Mouse (Mus musculus) C2C12 (cell line): ENCODE measurements at regions not wholly inside any gene's neighbourhood (a gene's known extent, or its start where the extent isn't known, plus 50 kb on each side); places are given as distances from the start of the nearest gene placed in this dataset.

ENCODE experiments used
- H3K27me3 ChIP-seq: one replicate; pipeline ENCODE4 v1.6.1; 2011; ENCODE audit not compliant: control insufficient read depth, insufficient read depth, insufficient read length
- H3K36me3 ChIP-seq: one replicate; pipeline ENCODE4 v1.6.1; 2011; ENCODE audit not compliant: control insufficient read depth, insufficient read depth
- H3K4me3 ChIP-seq: one replicate; pipeline ENCODE4 v1.5.1; 2011; ENCODE audit warnings: mild to moderate bottlenecking, control low read depth; ENCODE audit not compliant: poor library complexity, insufficient read depth, severe bottlenecking
- H3K79me2 ChIP-seq: one replicate; pipeline ENCODE4 v1.6.1; 2011; ENCODE audit not compliant: control insufficient read depth, insufficient read depth
- H3K79me3 ChIP-seq: one replicate; pipeline ENCODE4 v1.6.1; 2011; ENCODE audit warnings: low read depth, control low read depth
- H3ac ChIP-seq: one replicate; pipeline ENCODE3; 2011; ENCODE audit warnings: low read depth; ENCODE audit not compliant: control insufficient read depth, insufficient read length
- CEBPB ChIP-seq: IDR thresholded peaks from one replicate; pipeline ENCODE4 v1.6.1; 2011; ENCODE audit warnings: low read depth, mild to moderate bottlenecking, control low read depth, moderate library complexity
- CTCF ChIP-seq: IDR thresholded peaks from one replicate; pipeline ENCODE4 v1.5.1; 2011; ENCODE audit not compliant: control insufficient read depth, insufficient read depth, insufficient read length
- FOSL1 ChIP-seq: IDR thresholded peaks from one replicate; pipeline ENCODE4 v1.8.0; 2011; ENCODE audit warnings: mild to moderate bottlenecking, low read length; ENCODE audit not compliant: poor library complexity, insufficient read depth, severe bottlenecking
- MAX ChIP-seq: IDR thresholded peaks from one replicate; pipeline ENCODE4 v1.6.1; 2011; ENCODE audit warnings: mild to moderate bottlenecking, control low read depth
- MYOD1 ChIP-seq: IDR thresholded peaks from one replicate; pipeline ENCODE4 v1.6.1; 2011; ENCODE audit warnings: low read depth; ENCODE audit not compliant: control insufficient read depth, insufficient read length
- MYOG ChIP-seq: IDR thresholded peaks from one replicate; pipeline ENCODE4 v1.6.1; 2011; ENCODE audit not compliant: control insufficient read depth, insufficient read length; ENCODE audit errors: extremely low read depth
- USF1 ChIP-seq: IDR thresholded peaks from one replicate; pipeline ENCODE4 v1.6.1; 2011; ENCODE audit warnings: low read depth, mild to moderate bottlenecking, control low read depth, moderate library complexity

DNA sequence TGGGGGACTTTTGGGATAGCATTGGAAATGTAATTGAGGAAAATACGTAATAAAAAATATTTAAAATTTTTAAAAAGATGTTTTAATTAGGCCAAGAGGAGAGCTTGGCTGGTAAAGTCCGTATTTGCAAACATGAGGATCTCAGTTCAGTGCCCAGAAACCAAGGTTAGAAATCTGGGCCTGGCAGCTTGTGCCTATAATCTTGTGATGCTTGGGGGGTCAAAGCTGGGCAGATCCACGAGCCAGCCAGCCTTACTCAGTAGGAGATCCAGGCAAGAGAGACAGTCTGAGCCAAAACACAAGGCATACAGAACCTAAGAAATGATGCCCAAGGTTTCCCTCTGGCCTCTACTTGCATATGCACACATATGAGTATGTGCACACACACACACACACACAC is 54.1 kb upstream of the Cxadr start:
- H3K79me3 ChIP-seq = no peaks in the 10 kb centered on the region
- H3K4me3 ChIP-seq = no peak overlapping the region
- H3K27me3 ChIP-seq = no peaks in the 10 kb centered on the region
- H3K36me3 ChIP-seq = no peaks in the 10 kb centered on the region
- TF ChIP-seq MYOG (no peak), MYOD1 (no peak), MAX (no peak), CEBPB (no peak), CTCF (no peak), USF1 (no peak), FOSL1 (no peak)
- no peak overlapping the region for H3ac ChIP-seq
- H3K79me2 ChIP-seq = no peaks in the 10 kb centered on the region

DNA sequence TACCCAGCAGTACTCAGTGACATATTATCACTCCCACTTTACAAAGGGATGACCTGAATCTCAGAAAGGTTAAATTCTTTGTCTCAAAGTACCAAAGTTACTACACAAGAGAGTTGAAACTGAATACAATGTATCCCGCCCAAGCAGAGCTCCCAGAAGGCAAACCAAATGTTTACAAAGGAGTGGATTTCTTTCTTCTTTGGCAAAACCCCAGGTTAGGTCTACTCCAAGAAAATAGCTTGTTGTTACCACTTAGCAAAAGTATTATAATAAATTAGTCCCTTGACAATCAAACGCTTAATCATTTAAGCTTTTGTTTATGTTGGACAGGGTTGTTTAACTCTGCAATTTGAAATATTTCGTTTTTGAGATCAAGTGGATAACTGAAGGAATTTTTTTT is 58.6 kb upstream of the Cxadr start:
- Histone ChIP-seq H3K79me3 (no peaks in the 10 kb centered on the region), H3K4me3 (no peak overlapping the region), H3K27me3 (no peaks in the 10 kb centered on the region), H3K36me3 (no peaks in the 10 kb centered on the region), H3K79me2 (no peaks in the 10 kb centered on the region), H3ac (no peak overlapping the region)
- TF ChIP-seq MYOD1 = no peak
- TF ChIP-seq USF1 = no peak
- no peak for TF ChIP-seq MAX
- TF ChIP-seq MYOG = no peak

DNA sequence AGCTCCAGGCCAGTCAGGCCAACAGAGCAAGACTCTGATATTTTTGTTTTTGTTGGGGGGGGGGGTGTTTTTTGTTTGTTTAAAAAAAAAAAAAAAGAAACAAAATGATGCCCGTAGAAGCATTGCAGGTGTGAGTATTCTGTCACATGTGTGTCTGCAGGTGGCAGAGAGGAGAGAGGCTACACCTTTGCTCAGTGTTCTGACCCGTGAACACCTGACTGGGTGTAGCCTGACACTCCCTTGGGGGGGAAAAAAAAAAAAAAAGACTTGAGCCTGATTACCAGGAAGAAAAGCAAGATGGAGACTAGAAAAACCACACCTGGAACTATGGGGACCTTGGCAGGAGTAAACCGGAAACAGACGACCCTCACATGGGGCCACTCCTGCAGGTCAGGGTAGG is 61.1 kb upstream of the Cxadr start:
- Histone ChIP-seq H3K4me3 (no peak overlapping the region), H3K79me3 (no peaks in the 10 kb centered on the region), H3K36me3 (no peaks in the 10 kb centered on the region), H3K27me3 (no peaks in the 10 kb centered on the region), H3K79me2 (no peaks in the 10 kb centered on the region), H3ac (no peak overlapping the region)
- no peak for TF ChIP-seq FOSL1
- no peak for TF ChIP-seq MYOG
- no peak for TF ChIP-seq MYOD1
- TF ChIP-seq MAX = no peak
- no peak for TF ChIP-seq CTCF
- no peak for TF ChIP-seq CEBPB
- TF ChIP-seq USF1 = no peak

DNA sequence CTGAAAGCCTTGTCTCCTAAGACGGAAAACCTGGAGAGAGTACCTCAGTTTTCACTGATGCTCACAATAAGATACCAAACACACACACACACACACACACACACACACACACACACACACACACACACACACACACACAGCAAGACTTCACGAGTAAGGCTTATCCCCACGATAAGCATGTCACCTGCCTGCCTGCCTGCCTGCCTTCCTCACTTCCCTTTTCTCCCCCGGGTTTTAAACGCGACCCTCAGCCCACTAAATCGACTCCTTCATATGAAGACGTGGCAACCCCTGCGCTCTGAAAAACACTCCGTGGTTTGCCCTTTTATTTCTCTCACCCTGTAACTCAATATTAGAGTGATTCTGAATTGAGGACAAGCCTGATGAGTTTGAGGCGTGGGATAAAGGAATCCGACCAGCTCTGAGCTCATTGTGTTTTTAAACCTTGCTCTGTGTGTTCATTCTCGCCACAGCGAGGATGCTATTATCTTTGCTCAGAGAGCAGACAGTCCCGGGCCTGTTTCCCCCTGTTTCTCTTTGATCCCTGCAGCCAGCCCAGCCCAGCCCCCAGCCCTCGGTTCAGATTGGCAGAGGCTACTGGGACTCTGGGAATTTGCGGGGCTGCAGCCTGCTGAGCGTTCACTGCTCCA is 63.1 kb upstream of the Cxadr start:
- Histone ChIP-seq H3K79me3 (no peaks in the 10 kb centered on the region), H3ac (no peak overlapping the region), H3K79me2 (no peaks in the 10 kb centered on the region), H3K27me3 (no peaks in the 10 kb centered on the region), H3K36me3 (no peaks in the 10 kb centered on the region), H3K4me3 (no peak overlapping the region)
- no peak for TF ChIP-seq MYOG
- no peak for TF ChIP-seq CTCF
- no peak for TF ChIP-seq FOSL1
- no peak for TF ChIP-seq USF1
- no peak for TF ChIP-seq MYOD1
- TF ChIP-seq CEBPB = no peak
- TF ChIP-seq MAX = no peak

DNA sequence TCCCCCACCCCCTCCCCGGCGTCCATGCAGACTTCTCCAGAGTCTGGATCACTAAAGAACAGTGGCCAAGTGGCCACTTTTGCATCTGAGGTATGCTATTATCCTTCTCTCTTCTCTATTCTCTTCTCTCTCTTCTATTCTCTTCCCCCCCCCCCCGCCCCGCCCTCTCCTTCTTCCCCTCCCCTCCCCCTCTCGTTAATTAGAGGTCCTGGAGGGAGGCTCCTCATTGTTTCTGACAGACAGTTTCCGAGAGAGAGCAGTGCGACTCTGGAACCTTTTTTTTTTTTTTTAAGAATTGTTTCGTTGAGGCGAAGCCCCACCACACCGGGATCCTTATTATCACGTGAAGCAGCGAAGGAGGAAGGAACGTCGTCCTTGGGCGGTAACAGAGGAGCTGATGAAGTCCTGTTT is 63.6 kb upstream of the Cxadr start:
- no peak overlapping the region for H3K4me3 ChIP-seq
- H3K27me3 ChIP-seq = no peaks in the 10 kb centered on the region
- H3ac ChIP-seq = no peak overlapping the region
- no peaks in the 10 kb centered on the region for H3K36me3 ChIP-seq
- H3K79me3 ChIP-seq = no peaks in the 10 kb centered on the region
- TF ChIP-seq USF1 (peak; percentile 30), MAX (no peak), MYOG (no peak)
- no peaks in the 10 kb centered on the region for H3K79me2 ChIP-seq

DNA sequence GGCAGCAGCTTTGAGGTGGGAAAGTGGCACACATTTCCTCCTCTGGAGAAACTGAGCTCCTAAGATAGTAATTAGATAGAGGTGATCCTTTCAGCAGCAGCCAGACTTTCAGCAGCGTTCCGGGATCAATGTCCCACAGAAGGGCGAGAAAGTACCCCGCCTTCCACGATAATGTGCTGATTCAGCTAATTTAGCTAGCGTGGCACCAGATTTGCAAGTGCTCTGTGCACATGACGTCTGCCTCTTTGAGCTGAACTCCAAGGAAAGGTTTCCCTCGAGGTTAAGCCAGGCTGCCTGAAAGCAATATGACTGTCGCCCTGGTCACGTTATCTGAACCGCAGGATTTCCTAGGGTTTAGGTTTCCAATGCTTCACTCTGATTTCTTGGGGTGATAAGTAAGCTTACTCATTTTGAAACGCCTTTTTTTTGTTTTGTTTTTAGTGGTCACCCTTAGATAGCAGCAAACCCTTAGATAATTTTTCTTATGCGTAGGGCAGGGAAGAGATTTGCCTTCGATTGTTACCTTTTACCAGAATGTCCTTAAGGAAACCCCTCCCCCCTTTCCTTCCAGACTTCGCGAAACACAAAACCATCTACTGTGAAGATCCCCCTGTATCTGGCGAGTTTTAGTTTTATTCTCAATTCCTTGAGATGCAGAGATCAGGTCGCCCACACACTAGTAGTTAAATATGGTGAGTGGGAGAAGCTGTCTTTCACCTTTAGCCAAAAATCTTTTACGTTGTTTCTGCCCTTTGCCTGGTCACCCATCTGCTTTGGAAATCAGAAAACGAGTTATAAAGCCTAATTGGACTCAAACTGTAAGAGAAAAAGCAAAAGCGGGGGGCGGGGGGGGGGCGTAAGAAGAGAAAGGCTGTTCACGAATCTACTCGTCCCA is 64.3 kb upstream of the Cxadr start:
- no peaks in the 10 kb centered on the region for H3K79me2 ChIP-seq
- H3K4me3 ChIP-seq = no peak overlapping the region
- no peaks in the 10 kb centered on the region for H3K79me3 ChIP-seq
- H3K27me3 ChIP-seq = no peaks in the 10 kb centered on the region
- TF ChIP-seq FOSL1 (no peak), MYOD1 (no peak), CEBPB (no peak), MAX (no peak), MYOG (no peak), USF1 (peak; percentile 47), CTCF (no peak)
- H3ac ChIP-seq = no peak overlapping the region
- no peaks in the 10 kb centered on the region for H3K36me3 ChIP-seq
